Mouse (Mus musculus): ENCODE data around the gene Igfbp4.
A peak's percentile ranks its signal among the peaks of the same experiment; 100 is the strongest.

Igfbp4 gene

DNA sequence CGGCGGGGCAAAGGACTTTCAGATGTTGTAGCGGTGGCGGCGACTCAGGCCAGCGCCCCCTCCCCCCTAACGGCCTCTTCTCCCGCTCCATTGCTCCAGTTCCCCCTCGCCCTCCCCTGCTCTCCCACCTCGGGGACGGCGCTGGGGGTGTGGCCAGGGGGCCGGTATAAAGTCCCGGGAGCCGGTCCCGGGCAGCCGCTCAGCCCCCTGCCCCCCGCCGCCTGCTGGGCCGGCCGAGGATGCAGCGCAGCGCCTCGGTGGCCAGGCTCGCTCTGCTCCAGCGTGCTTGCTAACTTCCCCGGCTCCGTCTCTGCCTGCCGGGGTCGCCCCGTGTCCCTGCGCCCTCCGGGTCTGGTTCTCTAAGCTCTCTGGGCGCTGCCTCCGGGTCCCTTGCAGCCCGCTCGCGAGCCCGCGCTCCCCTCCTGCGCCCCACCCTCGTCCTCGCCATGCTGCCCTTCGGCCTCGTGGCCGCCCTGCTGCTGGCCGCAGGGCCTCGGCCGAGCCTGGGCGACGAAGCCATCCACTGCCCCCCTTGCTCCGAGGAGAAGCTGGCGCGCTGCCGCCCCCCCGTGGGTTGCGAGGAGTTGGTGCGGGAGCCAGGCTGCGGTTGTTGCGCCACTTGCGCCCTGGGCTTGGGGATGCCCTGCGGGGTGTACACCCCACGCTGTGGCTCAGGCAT, at the start of gene Igfbp4:
Igfbp4 (plus strand) TSS at position 194 of the 679 bp plus-strand sequence.
- peak; percentile 81 to 82 for DNase-seq (ENCODE audit: low spot score in 2 of 2)

DNA sequence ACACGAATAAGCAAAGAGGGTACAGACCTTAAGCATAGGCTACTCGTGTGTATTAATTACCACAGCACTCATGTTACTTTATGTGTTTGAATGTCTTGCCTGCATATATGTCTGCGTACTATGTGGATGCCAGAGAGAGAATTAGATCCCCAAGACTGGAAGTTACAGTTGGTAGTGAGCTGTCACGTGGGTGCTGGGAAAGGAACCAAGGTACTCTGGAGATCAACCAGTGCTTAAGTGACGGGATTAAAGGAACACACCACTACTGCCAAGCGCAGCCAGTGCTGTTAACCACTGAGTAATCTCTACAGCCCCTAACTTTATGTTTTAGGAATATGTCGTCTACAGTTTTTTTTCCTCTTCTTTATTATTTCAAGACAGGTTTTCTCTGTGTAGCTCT, 45.1 kb upstream of the Igfbp4 start:
- no peak for DNase-seq (ENCODE audit: low spot score in 2 of 2)

DNA sequence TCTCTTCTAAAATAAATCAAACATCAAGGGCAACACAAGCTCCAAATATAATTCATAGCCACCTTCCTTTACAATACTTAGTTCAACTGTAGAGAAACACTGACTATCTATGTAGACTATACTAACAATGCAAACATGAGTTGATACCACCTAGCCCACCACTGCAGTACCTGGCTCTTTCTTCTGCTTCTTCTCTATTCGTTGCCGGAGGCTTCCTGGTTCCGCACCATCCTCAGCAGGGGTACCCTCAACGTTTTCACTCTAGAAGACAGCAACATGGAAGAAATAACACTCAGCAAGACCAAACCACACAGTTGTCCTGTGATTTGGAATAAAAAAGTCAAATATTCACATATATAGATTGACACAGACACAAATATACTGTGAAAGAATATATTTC, 43.4 kb upstream of the Igfbp4 start:
- DNase-seq (ENCODE audit: low spot score in 2 of 2), result no peak

DNA sequence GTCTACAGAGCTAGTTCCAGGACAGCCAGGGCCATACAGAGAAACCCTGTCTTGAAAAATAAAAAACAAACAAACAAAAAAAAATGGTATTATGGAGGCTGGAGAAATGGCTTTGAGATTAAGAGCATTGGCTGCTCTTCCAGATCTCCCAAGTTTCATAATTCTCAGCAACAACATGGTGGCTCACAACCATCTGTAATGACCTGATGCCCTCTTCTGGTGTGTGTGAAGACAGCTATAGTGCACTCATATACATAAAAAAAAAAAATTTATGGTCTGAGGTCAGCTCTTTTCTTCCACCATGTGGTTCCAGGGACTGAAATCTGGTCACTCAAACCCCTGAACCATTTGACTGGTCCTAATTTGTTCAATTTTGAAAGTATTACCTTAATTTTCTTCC, 42.3 kb upstream of the Igfbp4 start:
- DNase-seq (ENCODE audit: low spot score in 2 of 2), result no peak

DNA sequence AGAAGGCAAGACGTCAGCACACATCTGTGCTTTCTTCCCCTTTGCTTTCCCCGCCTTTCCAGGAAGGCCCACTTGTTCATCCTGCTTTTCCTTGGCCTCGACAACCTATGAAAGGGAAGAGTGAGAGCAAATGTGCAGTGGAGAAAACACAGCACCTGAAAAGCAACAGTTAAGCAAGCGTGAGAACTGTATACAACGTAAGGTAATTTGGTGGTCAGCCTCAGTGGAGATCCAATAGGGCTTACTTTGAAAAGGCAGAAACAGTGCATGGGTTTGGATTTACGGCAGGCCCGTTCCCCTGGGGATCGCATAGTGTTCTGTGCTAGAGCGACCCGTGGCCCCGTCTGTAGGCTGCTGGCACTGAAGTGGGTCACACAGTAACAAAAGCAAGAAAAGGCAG, 41.8 kb upstream of the Igfbp4 start:
- no peak for DNase-seq (ENCODE audit: low spot score in 2 of 2)

DNA sequence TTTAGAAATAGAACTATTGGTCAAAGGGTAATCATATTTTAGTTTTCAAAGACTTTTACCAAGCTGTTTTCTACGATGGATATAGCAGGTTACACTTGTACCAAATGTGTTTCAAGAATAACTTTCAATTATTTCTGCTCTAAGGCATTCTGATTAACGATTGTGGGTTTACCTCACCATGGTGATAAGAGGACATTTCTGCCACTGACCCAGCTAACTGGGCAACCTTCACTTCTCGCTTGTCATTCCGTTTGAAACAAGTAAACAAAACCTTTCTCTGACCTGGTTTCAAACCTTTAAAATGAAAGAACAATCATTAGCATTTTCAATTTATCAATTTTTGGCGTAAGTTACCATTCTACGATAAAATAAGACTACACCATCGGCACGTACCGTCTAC, 34.3 kb upstream of the Igfbp4 start:
- DNase-seq (ENCODE audit: low spot score in 2 of 2), result no peak

DNA sequence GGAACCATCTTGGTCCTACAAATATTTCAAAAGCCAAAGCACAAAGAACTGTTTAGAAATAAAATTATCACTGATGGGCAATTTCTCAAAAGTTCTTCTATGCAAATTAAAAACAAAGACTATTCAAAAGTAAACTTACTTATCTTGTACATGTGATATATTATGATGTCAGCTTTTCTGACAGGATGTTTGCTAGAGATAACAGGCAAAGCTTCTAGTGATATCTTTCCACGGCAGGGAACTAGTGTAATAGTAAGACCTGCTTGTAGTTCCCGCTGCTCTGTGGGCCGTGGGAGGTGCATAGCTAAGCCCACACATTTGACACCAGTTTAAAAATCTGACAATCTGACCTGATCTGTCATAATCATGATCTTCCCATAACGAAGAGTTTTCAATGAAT, 30.9 kb upstream of the Igfbp4 start:
- DNase-seq (ENCODE audit: low spot score in 2 of 2), result no peak

DNA sequence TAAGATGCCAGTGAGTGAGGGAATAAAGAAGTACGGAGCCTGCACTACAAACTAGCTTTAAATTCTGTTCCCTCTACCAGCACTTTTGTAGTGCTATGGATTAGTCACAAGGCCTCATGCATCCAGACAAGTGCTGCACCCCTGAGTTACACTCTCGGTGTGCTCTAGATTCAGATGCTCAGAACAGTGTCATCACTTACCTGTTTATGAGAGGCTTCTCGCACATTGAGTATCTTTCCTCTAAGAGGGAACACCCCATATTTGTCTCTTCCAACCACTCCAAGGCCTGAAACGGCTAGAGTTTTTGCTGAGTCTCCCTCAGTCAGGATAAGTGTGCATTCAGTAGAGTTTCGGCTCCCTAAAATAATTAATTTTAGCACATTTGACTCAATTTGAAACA, 30.3 kb upstream of the Igfbp4 start:
- DNase-seq (ENCODE audit: low spot score in 2 of 2), result no peak

DNA sequence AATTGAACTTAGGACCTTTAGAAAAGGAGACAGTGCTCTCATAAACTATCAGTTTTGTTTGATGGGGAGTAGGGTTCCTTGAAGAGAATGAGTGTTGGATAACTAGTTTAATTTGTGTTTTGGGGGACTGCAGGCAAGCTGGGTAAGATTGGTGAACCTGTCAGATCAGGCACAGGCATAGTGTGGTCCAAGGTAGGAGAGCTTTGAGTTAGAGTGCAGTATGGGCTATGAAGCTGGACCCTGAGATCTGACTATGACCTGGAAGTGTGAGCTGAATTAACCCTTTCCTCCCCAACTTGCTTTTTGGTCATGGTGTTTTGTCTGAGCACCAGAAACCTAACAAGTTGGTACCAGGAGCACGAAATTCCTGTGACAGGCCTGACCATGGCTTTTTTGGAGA, 27.2 kb upstream of the Igfbp4 start:
- no peak for DNase-seq (ENCODE audit: low spot score in 2 of 2)

DNA sequence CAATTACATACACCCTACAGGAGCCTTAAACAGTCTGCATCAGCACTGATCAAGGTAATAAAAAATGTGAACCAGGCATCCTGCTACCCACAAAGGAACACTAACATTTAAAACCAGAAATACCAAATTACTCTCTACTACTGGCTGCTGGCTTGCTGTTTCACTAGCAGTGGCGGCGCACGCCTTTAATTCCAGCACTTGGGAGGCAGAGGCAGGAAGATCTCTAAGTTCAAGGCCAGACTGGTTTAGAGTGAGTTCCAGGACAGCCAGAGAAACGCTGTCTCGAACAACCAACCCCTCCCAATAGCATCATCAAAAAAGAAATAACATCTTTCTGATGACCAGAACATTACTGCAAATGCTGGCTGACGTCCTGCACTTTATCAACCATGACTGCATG, 21.2 kb upstream of the Igfbp4 start:
- DNase-seq (ENCODE audit: low spot score in 2 of 2), result no peak

DNA sequence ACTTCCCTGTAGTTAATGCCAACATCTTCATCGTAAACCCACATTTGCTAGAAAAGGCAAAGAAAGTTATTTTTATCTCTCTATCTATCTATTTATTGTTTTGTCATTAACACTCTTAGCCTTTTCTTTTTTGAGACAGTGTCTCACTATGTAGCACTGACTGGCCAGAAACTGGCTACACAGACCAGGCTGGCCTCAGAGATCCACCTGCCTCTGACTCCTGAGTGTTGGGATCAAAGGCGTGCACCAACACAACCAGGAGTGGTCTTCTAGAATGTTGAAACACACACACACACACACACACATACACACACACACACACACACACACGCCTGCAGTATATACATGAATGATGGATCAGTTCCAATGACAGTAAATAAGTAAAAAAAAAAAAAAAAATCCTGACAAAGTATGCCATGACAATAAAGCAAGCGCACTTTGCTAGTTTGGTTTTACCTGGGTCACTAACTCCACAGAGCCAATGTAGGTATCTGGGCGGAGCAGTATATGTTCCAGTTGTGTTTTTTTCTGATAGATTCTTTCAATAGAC, 18.6 kb upstream of the Igfbp4 start:
- no peak for DNase-seq (ENCODE audit: low spot score in 2 of 2)

DNA sequence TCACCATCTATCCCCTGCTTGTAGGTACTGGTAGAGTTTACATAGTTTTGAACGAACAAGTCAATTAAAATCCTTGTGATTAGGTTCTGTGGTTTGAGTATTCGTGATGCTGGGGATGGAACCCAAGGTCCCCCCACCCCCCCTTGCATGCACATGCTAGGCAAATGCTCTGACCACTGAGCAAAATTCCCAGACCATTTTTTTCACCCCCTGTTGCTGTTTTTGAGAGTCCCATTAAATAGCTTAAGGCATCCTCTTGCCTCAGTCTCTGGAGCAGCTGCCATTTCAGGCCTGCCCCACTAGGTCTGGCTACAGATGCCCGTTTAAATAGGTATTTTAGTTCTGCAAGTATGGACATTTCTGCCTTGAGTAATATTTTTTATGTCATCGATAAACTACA, 17.9 kb upstream of the Igfbp4 start:
- DNase-seq (ENCODE audit: low spot score in 2 of 2), result no peak

DNA sequence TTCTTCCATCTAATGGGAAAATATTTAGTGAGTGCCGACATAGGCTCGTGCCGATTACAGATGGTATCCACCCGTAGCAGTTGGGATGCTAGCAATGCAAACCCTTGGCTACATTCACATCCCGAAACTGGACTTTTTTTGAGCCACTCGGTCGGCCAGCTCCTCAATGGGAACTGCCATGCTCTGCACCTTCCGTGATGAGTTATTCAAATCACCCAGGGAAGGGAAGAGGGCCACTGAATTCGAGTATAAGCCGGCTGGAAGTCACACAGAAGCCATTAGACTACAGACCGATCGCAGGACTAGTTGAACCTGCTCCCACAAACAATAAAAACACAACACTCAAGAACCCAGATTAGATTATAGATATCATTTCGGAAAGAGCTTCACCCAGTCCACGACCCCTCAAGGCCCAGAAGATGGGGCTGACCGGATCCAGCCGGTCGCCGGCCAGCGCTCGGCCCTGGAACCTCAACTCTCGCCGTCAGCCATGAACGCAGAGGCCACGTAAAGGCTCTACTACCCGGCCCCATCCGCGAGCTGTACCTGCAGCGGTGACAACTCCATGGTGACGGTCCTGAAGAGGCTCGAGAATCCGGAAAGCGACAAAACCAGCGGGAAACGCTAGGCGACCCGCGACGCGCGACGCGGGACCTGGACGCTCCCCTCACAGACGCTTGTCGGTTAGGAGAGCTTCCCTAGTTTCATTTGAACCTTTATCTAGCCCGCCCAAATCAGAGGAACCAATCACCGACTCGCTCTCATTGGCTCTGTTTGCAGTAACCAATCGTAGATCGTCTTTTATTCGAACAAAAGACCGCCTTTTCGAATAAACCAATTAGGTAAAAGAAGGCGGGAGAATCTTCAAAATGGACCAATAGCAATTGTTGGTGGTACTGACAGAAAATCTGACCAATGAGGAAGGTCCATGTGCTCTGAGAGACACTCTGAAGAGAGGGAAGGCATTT, 17.3 kb upstream of the Igfbp4 start, which contains the start of gene Top2a:
Top2a (minus strand) TSS at position 690 of the 968 bp plus-strand sequence.
- peak; percentile 88 for DNase-seq (ENCODE audit: low spot score in 2 of 2)

DNA sequence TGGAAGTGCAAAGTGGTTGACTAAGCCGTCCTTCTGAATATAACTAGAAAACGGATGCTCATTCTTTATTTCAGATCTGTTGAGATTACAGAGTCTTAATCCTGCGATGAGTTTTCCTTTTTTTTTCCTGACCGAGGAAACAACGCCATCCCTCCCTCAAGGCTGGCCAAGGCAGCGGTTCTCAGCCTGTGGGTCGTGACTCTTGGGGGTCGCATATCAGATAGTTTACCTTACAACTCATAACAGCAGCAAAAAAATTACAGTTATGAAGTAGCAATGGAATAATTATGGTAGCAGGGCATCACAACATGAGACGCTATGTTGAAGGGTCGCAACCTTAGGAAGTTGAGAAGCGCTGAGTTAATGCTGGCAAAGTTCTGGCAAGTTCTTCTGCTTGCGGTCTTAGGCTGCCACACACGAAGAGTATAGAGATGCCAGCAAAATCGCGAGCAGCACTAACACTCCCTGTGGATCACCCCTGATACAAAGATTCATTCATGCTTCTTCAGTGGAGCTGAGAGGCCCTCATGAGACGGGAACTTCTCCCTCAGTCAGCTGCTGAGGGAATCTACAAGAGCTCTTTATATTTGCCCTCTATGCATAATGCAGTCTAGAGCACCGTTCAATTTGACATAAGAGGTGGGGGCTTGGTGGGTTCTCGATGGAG, 16.4 kb upstream of the Igfbp4 start:
- DNase-seq (ENCODE audit: low spot score in 2 of 2), result no peak

DNA sequence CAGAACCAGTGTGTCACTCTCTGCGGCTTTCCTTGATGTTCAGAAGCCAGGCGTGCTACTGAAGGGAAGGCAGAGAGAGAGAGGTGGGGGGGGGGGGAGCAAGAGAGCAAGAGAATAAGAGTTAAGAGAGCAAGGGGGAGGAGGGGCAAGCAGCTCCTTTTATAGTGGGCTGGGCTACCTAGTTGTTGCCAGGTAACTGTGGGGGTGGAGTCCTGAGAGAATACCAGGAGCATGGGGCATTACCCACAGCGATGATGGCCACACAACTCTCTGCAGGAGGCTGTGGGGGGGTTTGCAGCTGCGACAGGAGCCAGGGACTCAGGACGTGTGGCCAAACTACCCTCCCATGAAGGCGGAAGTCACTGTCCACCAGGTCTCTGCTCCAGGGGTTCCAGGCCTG, 15.2 kb upstream of the Igfbp4 start:
- DNase-seq (ENCODE audit: low spot score in 2 of 2), result no peak

DNA sequence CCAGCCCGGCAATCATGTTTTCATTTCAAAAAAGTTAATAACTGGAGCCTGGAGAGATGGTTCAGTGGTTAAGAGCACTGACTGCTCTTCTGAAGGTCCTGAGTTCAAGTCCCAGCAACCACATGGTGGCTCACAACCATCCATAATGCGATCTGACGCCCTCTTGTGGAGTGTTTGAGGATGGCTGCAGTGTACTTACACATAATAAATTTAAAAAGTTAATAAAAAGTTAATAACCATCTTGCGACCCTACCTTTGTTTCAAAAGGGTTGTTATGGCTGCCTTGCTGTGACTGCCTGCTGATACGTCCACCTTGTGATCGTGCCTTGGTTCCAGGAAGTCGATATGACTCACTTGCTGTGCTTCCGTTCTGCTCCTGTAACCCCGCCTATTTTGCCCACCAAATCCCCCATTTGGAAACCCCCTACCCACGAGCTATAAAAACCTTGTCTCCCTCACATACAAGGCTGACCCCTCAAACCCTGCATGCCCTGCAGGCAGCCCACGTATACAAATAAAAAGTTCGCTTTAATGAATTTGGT, 14.1 kb upstream of the Igfbp4 start:
- DNase-seq (ENCODE audit: low spot score in 2 of 2), result no peak

DNA sequence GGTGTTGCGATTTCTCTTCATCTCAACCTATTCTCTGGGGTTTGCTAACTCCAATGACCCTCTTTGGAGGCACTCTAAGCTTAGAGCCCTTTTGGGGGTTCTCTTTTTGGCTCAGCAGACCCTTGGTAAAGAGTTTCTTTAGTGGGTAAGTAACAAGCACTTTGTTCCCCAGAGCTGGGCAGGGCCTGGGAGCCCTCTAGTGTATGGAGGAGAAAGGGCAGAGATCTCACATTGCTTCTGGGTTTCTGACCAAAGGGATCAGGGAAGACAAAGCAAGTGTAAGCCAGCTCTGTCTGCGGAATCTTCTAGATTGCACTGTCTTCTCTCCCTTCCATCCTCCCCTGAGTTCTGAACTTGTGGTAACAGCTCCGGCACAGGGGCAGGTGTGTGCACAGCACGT, 5.7 kb upstream of the Igfbp4 start:
- DNase-seq (ENCODE audit: low spot score in 2 of 2), result no peak

DNA sequence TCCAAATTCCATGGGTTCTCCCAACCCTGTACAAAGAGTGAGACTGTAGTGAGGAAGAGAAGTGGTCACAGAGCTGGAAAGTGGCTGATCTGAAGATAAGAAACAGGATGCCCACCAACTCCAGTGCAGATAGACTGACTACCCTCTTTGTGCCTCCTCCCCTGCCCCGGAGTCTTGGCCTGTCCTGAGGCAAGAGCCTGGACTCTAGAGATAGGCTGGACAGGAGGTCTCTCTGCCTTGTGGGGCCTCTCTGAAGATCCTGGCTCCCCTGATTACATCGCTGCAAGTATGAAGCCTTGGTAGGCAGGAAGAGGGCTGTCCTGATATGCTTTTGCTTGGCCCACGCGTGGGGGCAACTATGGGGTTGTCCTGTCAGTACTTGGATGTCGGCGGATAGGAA, 4.8 kb upstream of the Igfbp4 start:
- no peak for DNase-seq (ENCODE audit: low spot score in 2 of 2)

DNA sequence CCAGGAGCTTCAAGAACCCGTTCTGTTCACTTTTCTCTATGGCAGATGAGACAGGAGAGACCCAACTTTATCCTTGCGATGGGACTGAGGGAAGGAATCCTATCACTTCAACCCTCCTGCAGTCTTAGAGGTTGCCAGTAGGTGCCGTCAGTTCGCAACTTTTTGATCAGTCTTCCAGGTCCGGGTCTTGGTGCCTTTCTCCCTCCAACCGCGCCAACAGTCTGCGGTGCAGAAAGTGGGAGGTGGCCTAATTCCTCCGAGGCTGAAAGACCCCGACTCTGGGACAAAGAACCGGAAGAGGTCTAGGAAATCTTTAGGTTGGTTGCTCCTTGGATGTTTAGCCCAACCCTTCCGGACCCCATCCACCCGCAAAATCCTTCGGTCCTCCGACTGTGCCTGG, 1.3 kb upstream of the Igfbp4 start:
- peak; percentile 76 to 78 for DNase-seq (ENCODE audit: low spot score in 2 of 2)

DNA sequence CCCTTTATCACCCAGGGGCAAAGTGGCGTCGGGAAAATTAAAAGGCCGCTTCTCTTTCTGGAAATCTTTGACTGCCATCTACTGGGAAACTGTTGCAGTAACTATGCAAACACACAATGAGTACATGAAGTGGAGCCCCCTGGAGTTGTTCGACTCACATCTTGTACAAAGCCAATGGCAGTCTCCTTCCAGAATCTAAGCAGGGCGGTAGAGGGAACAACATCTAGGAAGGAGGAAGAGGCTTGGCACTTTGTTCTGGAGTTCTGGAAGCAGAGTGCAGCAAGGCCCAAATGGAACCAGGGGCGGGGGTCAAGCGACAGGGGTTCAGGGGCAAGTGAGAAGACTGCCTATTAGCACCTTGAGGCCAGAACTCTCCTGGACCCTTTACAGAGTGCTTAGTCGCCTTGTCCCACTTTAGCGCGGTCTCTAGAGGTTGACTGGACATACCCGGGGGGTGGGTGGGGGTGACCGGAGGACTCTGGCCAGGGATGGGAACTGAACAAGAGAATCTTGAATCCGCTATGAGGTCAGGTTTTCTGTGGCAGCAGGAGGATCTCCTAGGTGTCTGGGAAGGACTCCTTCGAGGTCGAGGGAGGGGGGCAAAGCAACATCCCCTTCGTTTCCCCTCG, 584 bp upstream of the Igfbp4 start:
- DNase-seq (ENCODE audit: low spot score in 2 of 2), result no peak
